Mouse (Mus musculus) intestine, embryonic 14.5 days (tissue): Measurements from ENCODE around the gene Adgrg2. TPM values are rescaled to one million over a fixed set of nuclear protein-coding genes. Genes with fewer than 3 reads are reported as not detected.

Experiments
- ATAC-seq: fragments of 200-750 bp; cut with Nextera tagmentation; replicated peaks from 2 replicates; pipeline ENCODE4 v1.8.0; 2017; ENCODE audit warnings: low read depth, moderate number of reproducible peaks, moderate TSS enrichment, moderate library complexity; ENCODE audit not compliant: low FRiP score, low TSS enrichment
- DNase-seq: peaks from one replicate; pipeline ENCODE4 v3.0.0-alpha.2; 2018; ENCODE audit warnings: low spot score
- H3K27ac ChIP-seq: fragments of 300-500 bp; sonication (generic); 2 replicates; pipeline ENCODE4 v1.5.1; 2014; ENCODE audit warnings: low read depth, mild to moderate bottlenecking, control low read depth
- H3K27me3 ChIP-seq: fragments of 300-500 bp; sonication (generic); replicated peaks from 2 replicates; pipeline ENCODE4 v1.6.1; 2014; ENCODE audit warnings: low read length, control low read depth; ENCODE audit not compliant: control insufficient read depth, insufficient read depth
- H3K36me3 ChIP-seq: fragments of 300-500 bp; sonication (generic); 2 replicates; pipeline ENCODE4 v1.6.1; 2014; ENCODE audit warnings: low read length, control low read depth; ENCODE audit not compliant: control insufficient read depth, insufficient read depth
- H3K4me1 ChIP-seq: fragments of 300-500 bp; sonication (generic); replicated peaks from 2 replicates; pipeline ENCODE4 v1.6.1; 2014; ENCODE audit warnings: low read length, control low read depth, mixed read lengths; ENCODE audit not compliant: control insufficient read depth, insufficient read depth
- H3K4me2 ChIP-seq: fragments of 300-500 bp; sonication (generic); 2 replicates; pipeline ENCODE4 v1.6.1; 2014; ENCODE audit warnings: low read length
- H3K4me3 ChIP-seq: fragments of 300-500 bp; sonication (generic); 2 replicates; pipeline ENCODE4 v1.5.1; 2014; ENCODE audit warnings: low read depth, low read length, control low read depth, mixed read lengths
- H3K9ac ChIP-seq: fragments of 300-500 bp; sonication (generic); 2 replicates; pipeline ENCODE4 v1.6.1; 2014; ENCODE audit warnings: mild to moderate bottlenecking, low read length
- H3K9me3 ChIP-seq: fragments of 300-500 bp; sonication (generic); 2 replicates; pipeline ENCODE4 v1.6.1; 2016; ENCODE audit warnings: low read length, control low read depth; ENCODE audit not compliant: control insufficient read depth
- whole genome bisulfite sequencing: fragments of 180-500 bp; shearing (Covaris S2); extraction: QIAGEN DNeasy Blood & Tissue Kit; methylation state at CpG from one replicate; pipeline ENCODE4 v1.1.7; 2014; 5-methylcytosine and 5-hydroxymethylcytosine counted together
- polyA plus RNA-seq: library from polyadenylated mRNA; unstranded; fragments of >200 nt; fragmentation: Nextera tagmentation; extraction: Ambion mirVana; gene quantifications from 2 replicates; pipeline ENCODE4 v1.2.1, GENCODE M21; 2014

Adgrg2 gene
- polyA plus RNA-seq, result 0.82 and 1.1 TPM in 2 replicates

DNA sequence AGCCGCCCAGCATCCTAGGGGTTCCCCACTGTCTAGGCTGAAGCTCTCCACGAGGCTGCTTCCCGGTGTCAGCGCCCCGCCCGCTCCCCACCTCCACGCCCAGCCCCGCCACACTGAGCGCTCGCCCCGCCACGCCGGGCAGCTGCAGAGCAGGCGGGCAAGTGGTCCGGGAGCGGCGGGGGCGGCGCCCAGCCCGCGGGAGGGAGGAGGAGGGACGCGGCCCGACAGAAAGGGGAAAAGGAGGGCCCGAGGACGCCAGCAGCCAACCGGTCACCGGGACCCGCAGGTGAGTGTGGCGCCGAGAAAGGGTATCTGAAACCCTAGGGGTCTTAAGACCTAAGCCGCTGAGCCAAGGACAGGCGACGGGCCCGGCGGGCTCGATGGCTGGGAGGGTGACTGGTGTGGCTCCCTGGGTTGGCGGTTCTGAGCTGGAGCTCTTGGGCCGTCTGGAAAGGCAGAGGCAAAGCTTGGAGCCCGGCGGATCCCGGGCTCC, at the start of gene Adgrg2:
Gene Adgrg2 (plus strand): TSS at position 227 of the 493 bp plus-strand sequence.
- Histone ChIP-seq H3K27me3 (peaks cover 24% of the 10 kb centered on the region), H3K27ac (no peak within 1 kb of the TSS), H3K9me3 (no peaks in the 10 kb centered on the region), H3K4me3 (peak within 1 kb of the TSS; percentile 33), H3K4me1 (no peaks in the 10 kb centered on the region), H3K4me2 (peak within 1 kb of the TSS; percentile 62), H3K9ac (no peak within 1 kb of the TSS), H3K36me3 (no peaks in the 10 kb centered on the region)
- peak; percentile 78; the same call in 1 of the 2 replicates for ATAC-seq
- peak; percentile 53 for DNase-seq
- 9% methylated on average over 34 of the region's 42 CpGs for WGBS

- H3K4me1 ChIP-seq, result no peaks in the 10 kb centered on the region
- no peaks in the 10 kb centered on the region for H3K9me3 ChIP-seq
- H3K4me2 ChIP-seq, result no peak overlapping the region
- WGBS, result 74% methylated on average over 7 of the region's 7 CpGs
- ATAC-seq (no peak), DNase-seq (no peak)
- H3K36me3 ChIP-seq, result no peaks in the 10 kb centered on the region
- no peaks in the 10 kb centered on the region for H3K27me3 ChIP-seq
- H3K4me3 ChIP-seq, result no peak overlapping the region
- no peak overlapping the region for H3K27ac ChIP-seq
- no peak overlapping the region for H3K9ac ChIP-seq
Observed at GRCm38 (mm10) chrX:160350995-160351394, 39.5 kb upstream of the Adgrg2 start.

- DNase-seq (no peak), ATAC-seq (no peak)
- 44% methylated on average over 1 of the region's 1 CpGs for WGBS
- Histone ChIP-seq H3K4me3 (no peak overlapping the region), H3K9ac (no peak overlapping the region), H3K27ac (no peak overlapping the region), H3K36me3 (no peaks in the 10 kb centered on the region), H3K4me2 (no peak overlapping the region), H3K4me1 (no peaks in the 10 kb centered on the region), H3K27me3 (no peaks in the 10 kb centered on the region), H3K9me3 (no peaks in the 10 kb centered on the region)
Observed at GRCm38 (mm10) chrX:160351967-160352677, 38.4 kb upstream of the Adgrg2 start.

- Histone ChIP-seq H3K4me2 (no peak overlapping the region), H3K4me3 (no peak overlapping the region), H3K9me3 (no peaks in the 10 kb centered on the region), H3K27me3 (peaks cover 4% of the 10 kb centered on the region; the same call in 1 of the 2 replicates), H3K9ac (no peak overlapping the region), H3K4me1 (no peaks in the 10 kb centered on the region), H3K36me3 (no peaks in the 10 kb centered on the region), H3K27ac (no peak overlapping the region)
- DNase-seq (no peak), ATAC-seq (no peak)
- WGBS, result 84% methylated on average over 6 of the region's 6 CpGs
Observed at GRCm38 (mm10) chrX:160384748-160385501, 5.6 kb upstream of the Adgrg2 start.

DNA sequence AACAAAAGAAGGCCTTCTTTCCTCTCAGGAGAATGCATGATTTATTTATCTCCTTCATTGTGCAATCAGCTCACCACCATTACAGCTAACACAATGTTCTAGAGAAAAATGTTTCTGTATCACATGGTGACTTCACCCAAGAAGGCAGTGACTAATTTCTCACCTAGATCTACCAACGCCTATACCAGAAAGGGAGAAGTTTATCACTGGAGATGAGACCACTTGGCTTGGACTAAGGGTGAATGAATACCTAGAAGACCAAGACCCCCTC, 5.1 kb upstream of the Adgrg2 start:
- DNase-seq (no peak), ATAC-seq (no peak)
- no peaks in the 10 kb centered on the region for H3K4me1 ChIP-seq
- no peak overlapping the region for H3K4me3 ChIP-seq
- peaks cover 6% of the 10 kb centered on the region; the same call in 1 of the 2 replicates for H3K27me3 ChIP-seq
- no peak overlapping the region for H3K4me2 ChIP-seq
- no peak overlapping the region for H3K9ac ChIP-seq
- H3K9me3 ChIP-seq, result no peaks in the 10 kb centered on the region
- H3K36me3 ChIP-seq, result no peaks in the 10 kb centered on the region
- no peak overlapping the region for H3K27ac ChIP-seq
- 71% methylated on average over 1 of the region's 1 CpGs for WGBS

- no peak overlapping the region for H3K4me2 ChIP-seq
- no peaks in the 10 kb centered on the region for H3K27me3 ChIP-seq
- H3K27ac ChIP-seq, result no peak overlapping the region
- WGBS, result 78% methylated on average over 4 of the region's 4 CpGs
- DNase-seq (no peak), ATAC-seq (no peak)
- no peaks in the 10 kb centered on the region for H3K4me1 ChIP-seq
- H3K36me3 ChIP-seq, result no peaks in the 10 kb centered on the region
- H3K9me3 ChIP-seq, result no peaks in the 10 kb centered on the region
- no peak overlapping the region for H3K4me3 ChIP-seq
- no peak overlapping the region for H3K9ac ChIP-seq
Observed at GRCm38 (mm10) chrX:160412930-160413453, 22.5 kb downstream of the Adgrg2 start.

- Histone ChIP-seq H3K4me3 (no peak overlapping the region), H3K4me1 (no peaks in the 10 kb centered on the region), H3K9ac (no peak overlapping the region), H3K4me2 (no peak overlapping the region), H3K9me3 (no peaks in the 10 kb centered on the region), H3K27ac (no peak overlapping the region), H3K27me3 (no peaks in the 10 kb centered on the region), H3K36me3 (no peaks in the 10 kb centered on the region)
- DNase-seq, result no peak
- WGBS, result 82% methylated on average over 7 of the region's 7 CpGs
- no peak for ATAC-seq
Observed at GRCm38 (mm10) chrX:160413881-160414395, 23.4 kb downstream of the Adgrg2 start.

GRCm38 (mm10) chrX:160418397-160418796, 27.9 kb downstream of the Adgrg2 start:
- DNase-seq, result no peak

More at GRCm38 (mm10) chrX:160418397-160418796, 27.9 kb downstream of the Adgrg2 start:
- H3K27ac ChIP-seq, result no peak overlapping the region
- no peak overlapping the region for H3K9ac ChIP-seq
- 58% methylated on average over 7 of the region's 7 CpGs for WGBS
- H3K36me3 ChIP-seq, result no peaks in the 10 kb centered on the region
- H3K4me1 ChIP-seq, result no peaks in the 10 kb centered on the region
- H3K4me2 ChIP-seq, result no peak overlapping the region
- ATAC-seq, result no peak
- H3K9me3 ChIP-seq, result no peaks in the 10 kb centered on the region
- no peak overlapping the region for H3K4me3 ChIP-seq
- no peaks in the 10 kb centered on the region for H3K27me3 ChIP-seq
